Mouse (Mus musculus) small intestine, adult 2 months (tissue): Measurements from ENCODE around the gene Smyd3.

Source experiments
- CTCF ChIP-seq: fragments of 200-500 bp; IDR thresholded peaks from 2 replicates; pipeline ENCODE4 v1.5.1; 2012; ENCODE audit warnings: low read depth, mild to moderate bottlenecking, control low read depth, inconsistent platforms, low read length, moderate library complexity, mixed read lengths; ENCODE audit not compliant: insufficient replicate concordance, insufficient read length; ENCODE audit errors: extremely low read depth
- POLR2A ChIP-seq: fragments of 200-500 bp; IDR thresholded peaks from 2 replicates; pipeline ENCODE4 v1.6.1; 2012; ENCODE audit warnings: low read depth, mild to moderate bottlenecking, control low read depth, inconsistent platforms, low read length, moderate library complexity

DNA sequence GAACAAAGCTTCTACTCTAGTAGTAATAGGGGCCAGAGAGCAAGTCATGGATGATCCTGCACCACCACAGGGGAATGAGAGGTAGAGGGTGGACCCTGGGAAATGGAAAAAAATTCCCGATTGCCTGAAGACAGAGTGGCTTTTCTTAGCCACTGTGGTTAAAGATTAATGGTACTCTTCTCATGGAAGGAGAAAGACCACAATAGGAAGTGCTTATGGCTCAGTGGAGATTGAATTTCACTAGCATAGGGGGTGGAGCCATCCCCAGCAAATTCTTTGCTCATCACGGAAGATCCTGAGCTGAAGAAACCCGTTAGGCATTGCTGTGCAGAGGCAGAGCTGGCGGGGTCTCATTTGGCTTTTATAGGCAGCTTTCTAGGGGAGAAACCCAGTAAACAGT lies 520.0 kb downstream of the Smyd3 start:
- no peak for TF ChIP-seq POLR2A
- TF ChIP-seq CTCF = no peak
